Mouse (Mus musculus) ES-E14 (cell line): ENCODE measurements around the gene Gm16253. TPM values are rescaled to one million over a fixed set of nuclear protein-coding genes. Genes with fewer than 3 reads are reported as not detected.

Source experiments
- DNase-seq: peaks from one replicate; pipeline ENCODE4 v3.0.0-alpha.2; 2013; ENCODE audit warnings: low read depth, low spot score
- H3K27ac ChIP-seq: 2 replicates; pipeline ENCODE4 v1.5.1; 2012; ENCODE audit warnings: low read depth, mild to moderate bottlenecking, low read length, moderate library complexity, mixed read lengths; ENCODE audit not compliant: poor library complexity, insufficient read depth, severe bottlenecking
- H3K36me3 ChIP-seq: 2 replicates; pipeline ENCODE4 v1.6.1; 2012; ENCODE audit warnings: mild to moderate bottlenecking, low read length, moderate library complexity, mixed read lengths; ENCODE audit not compliant: control insufficient read depth, poor library complexity, insufficient read depth, severe bottlenecking
- H3K4me1 ChIP-seq, 2 experiments: fragments of 150-350 bp in 1 of 2; sonication (generic) in 1 of 2; 2 replicates each; pipeline ENCODE4 v1.6.1; 2012; ENCODE audit warnings: low read length in 2 of 2, mild to moderate bottlenecking in 1 of 2, mixed read lengths in 1 of 2; ENCODE audit not compliant: control insufficient read depth in 2 of 2, insufficient read depth in 2 of 2, poor library complexity in 1 of 2
- H3K4me3 ChIP-seq, 2 experiments: fragments of 150-350 bp in 1 of 2; sonication (generic) in 1 of 2; 2 replicates each; pipeline ENCODE4 v1.5.1; 2012; ENCODE audit warnings: low read length in 2 of 2, low read depth in 1 of 2, mild to moderate bottlenecking in 1 of 2, mixed read lengths in 1 of 2; ENCODE audit not compliant: insufficient read depth in 1 of 2, poor library complexity in 1 of 2, severe bottlenecking in 1 of 2
- H3K9ac ChIP-seq: 2 replicates; pipeline ENCODE4 v1.6.1; 2012; ENCODE audit warnings: low read depth, mild to moderate bottlenecking, low read length, mixed read lengths; ENCODE audit not compliant: poor library complexity, insufficient read depth, severe bottlenecking
- H3K9me3 ChIP-seq: fragments of 150-350 bp; sonication (generic); 2 replicates; pipeline ENCODE4 v1.6.1; 2012; ENCODE audit warnings: low read depth, mild to moderate bottlenecking, low read length; ENCODE audit not compliant: control insufficient read depth, insufficient read depth
- CHD2 ChIP-seq: IDR thresholded peaks from 2 replicates; pipeline ENCODE4 v1.6.1; 2014; ENCODE audit warnings: mild to moderate bottlenecking, low read depth, low read length, inconsistent platforms
- HCFC1 ChIP-seq: IDR thresholded peaks from 2 replicates; pipeline ENCODE4 v1.6.1; 2012; ENCODE audit warnings: low read length, inconsistent platforms, borderline replicate concordance; ENCODE audit not compliant: insufficient read depth
- MAFK ChIP-seq: IDR thresholded peaks from 2 replicates; pipeline ENCODE4 v1.6.1; 2014; ENCODE audit warnings: mild to moderate bottlenecking, low read depth, low read length, inconsistent platforms; ENCODE audit not compliant: insufficient read depth
- ZC3H11A ChIP-seq: IDR thresholded peaks from 2 replicates; pipeline ENCODE4 v1.6.1; 2012; ENCODE audit warnings: low read depth, mild to moderate bottlenecking, inconsistent platforms, low read length, borderline replicate concordance
- ZNF384 ChIP-seq: IDR thresholded peaks from 2 replicates; pipeline ENCODE4 v1.6.1; 2012; ENCODE audit warnings: low read depth, low read length, inconsistent platforms
- in situ Hi-C, 2 experiments: fragments of 600-800 bp; cut with MboI; formaldehyde crosslinking; loops; one replicate each; pipeline ENCODE4 v1.15.1; 2025; ENCODE audit warnings: low sequenced_read_pairs in 2 of 2, inconsistent platforms in 1 of 2; ENCODE audit not compliant: unreplicated experiment in 2 of 2
- total RNA-seq: library from RNA; depleted of rRNA; stranded (reverse); fragments of 300-350 nt; gene quantifications from 2 replicates; pipeline ENCODE4 v1.2.3, GENCODE M21; 2012

Gene Gm16253
- total RNA-seq, 1 experiment = 2.0 TPM

GRCm38 (mm10) chr3:96568605-96569004, 8.2 kb upstream of the Gm16253 start:
- in situ Hi-C loops = no loop called here
- TF ChIP-seq HCFC1 (no peak), MAFK (no peak), CHD2 (no peak), ZNF384 (no peak), ZC3H11A (no peak)
- H3K4me3 ChIP-seq = no peak overlapping the region
- H3K4me1 ChIP-seq = peaks cover 18 to 34% of the 10 kb centered on the region in 2 experiments
- no peaks in the 10 kb centered on the region for H3K9me3 ChIP-seq
- no peak overlapping the region; the same call in 1 of the 2 replicates for H3K9ac ChIP-seq
- no peak for DNase-seq
- no peaks in the 10 kb centered on the region for H3K36me3 ChIP-seq
- H3K27ac ChIP-seq = peak overlapping the region; percentile 6; the same call in 1 of the 2 replicates

- no peaks in the 10 kb centered on the region for H3K36me3 ChIP-seq
- H3K4me3 ChIP-seq = peak overlapping the region; percentile 56 to 68
- in situ Hi-C loops = no loop called here
- no peak for DNase-seq
- peaks cover 14 to 36% of the 10 kb centered on the region in 2 experiments for H3K4me1 ChIP-seq
- peak overlapping the region; percentile 83; the same call in 1 of the 2 replicates for H3K9ac ChIP-seq
- H3K27ac ChIP-seq = peak overlapping the region; percentile 72; the same call in 1 of the 2 replicates
- TF ChIP-seq ZNF384 (no peak), MAFK (no peak), CHD2 (no peak), ZC3H11A (no peak), HCFC1 (no peak)
- no peaks in the 10 kb centered on the region for H3K9me3 ChIP-seq
Observed at GRCm38 (mm10) chr3:96569506-96569905, 7.3 kb upstream of the Gm16253 start.

- Histone ChIP-seq H3K9me3 (no peaks in the 10 kb centered on the region), H3K27ac (peak overlapping the region; percentile 72; the same call in 1 of the 2 replicates), H3K4me1 (peaks cover 12 to 36% of the 10 kb centered on the region in 2 experiments), H3K9ac (peak overlapping the region; percentile 83; the same call in 1 of the 2 replicates), H3K36me3 (no peaks in the 10 kb centered on the region), H3K4me3 (peak overlapping the region; percentile 56 to 68)
- in situ Hi-C loops = no loop called here
- no peak for TF ChIP-seq ZC3H11A
- TF ChIP-seq ZNF384 = no peak
- TF ChIP-seq MAFK = no peak
- no peak for TF ChIP-seq CHD2
- TF ChIP-seq HCFC1 = no peak
- no peak for DNase-seq
Observed at GRCm38 (mm10) chr3:96569966-96570605, 6.7 kb upstream of the Gm16253 start.

- Histone ChIP-seq H3K27ac (peak overlapping the region; percentile 72), H3K9me3 (no peaks in the 10 kb centered on the region), H3K9ac (peak overlapping the region; percentile 83; the same call in 1 of the 2 replicates), H3K4me3 (peak overlapping the region; percentile 56 to 68; a peak in 3 of 4 replicates), H3K36me3 (no peaks in the 10 kb centered on the region), H3K4me1 (peaks cover 9 to 39% of the 10 kb centered on the region in 2 experiments)
- in situ Hi-C loops = no loop called here
- TF ChIP-seq MAFK = 0 out of 2 replicates have a peak, but pooled peaks have one; percentile 32
- no peak for TF ChIP-seq ZC3H11A
- no peak for TF ChIP-seq CHD2
- TF ChIP-seq ZNF384 = no peak
- no peak for TF ChIP-seq HCFC1
- no peak for DNase-seq
Observed at GRCm38 (mm10) chr3:96570643-96571042, 6.1 kb upstream of the Gm16253 start.
